35 mouse cellular contexts compared by ENCODE assay signal in the genomic region with DNA sequence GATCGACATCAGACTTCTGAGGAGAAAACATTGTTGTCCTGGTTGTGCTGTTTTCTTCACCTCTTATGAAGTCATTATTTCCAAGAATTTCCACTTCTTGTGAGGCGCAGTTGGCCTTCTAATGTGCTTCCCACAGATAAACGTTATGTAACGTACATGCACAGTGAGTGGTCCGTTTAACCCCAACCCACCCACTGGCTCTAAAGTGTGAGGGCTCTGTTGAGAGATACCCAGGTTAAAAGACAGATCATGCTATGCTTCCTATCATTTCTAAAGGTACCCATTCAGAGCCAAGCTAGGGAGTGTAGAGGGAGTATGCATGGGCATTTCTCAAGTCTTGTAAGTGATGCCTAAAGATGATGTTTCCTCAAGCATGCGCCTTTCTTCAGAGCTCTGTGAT.
"Had no signal": no experiment of that assay in that cellular context is flagged by ENCODE, and none has a peak within 500 bp of the region (broad histone marks: within the 10 kb centered on the region; RNA-seq: fewer than 3 reads in every experiment).

No protein-coding gene starts in this region.

- H3K27me3 ChIP-seq: heart, embryonic 12.5 days; heart, embryonic 13.5 days; heart, embryonic 15.5 days; hindbrain, embryonic 12.5 days; hindbrain, embryonic 13.5 days; hindbrain, embryonic 15.5 days; intestine, embryonic 15.5 days; kidney, embryonic 15.5 days had no signal

- H3K27ac ChIP-seq: heart, adult 2 months; heart, embryonic 10.5 days; heart, embryonic 13.5 days; heart, embryonic 15.5 days; hindbrain, embryonic 10.5 days; hindbrain, embryonic 12.5 days; hindbrain, embryonic 13.5 days; hindbrain, embryonic 14.5 days; hindbrain, embryonic 15.5 days; hindbrain, postnatal 0 days; intestine, embryonic 15.5 days; kidney, embryonic 15.5 days; kidney, postnatal 0 days; layer of hippocampus, adult 2 months had no signal

- H3K9me3 ChIP-seq: heart, embryonic 10.5 days; heart, embryonic 12.5 days; heart, embryonic 13.5 days; heart, embryonic 15.5 days; hindbrain, embryonic 10.5 days; hindbrain, embryonic 12.5 days; hindbrain, embryonic 13.5 days; hindbrain, embryonic 15.5 days; intestine, embryonic 15.5 days; kidney, embryonic 15.5 days had no signal

- DNase-seq: heart, adult 2 months; heart, postnatal 10 days; heart, postnatal 14 days; heart, postnatal 36 days; heart, postnatal 4 days; kidney, adult 11 months; kidney, adult 18-20 months; kidney, adult 2 months; kidney, adult 8-10 months; kidney, adult 9 months; kidney, postnatal 10 days; kidney, postnatal 14 days; kidney, postnatal 25 days; kidney, postnatal 36 days; kidney, postnatal 4 days; layer of hippocampus, adult 9-11 months had no signal

- H3K4me3 ChIP-seq: heart, adult 2 months; heart, embryonic 10.5 days; heart, embryonic 12.5 days; heart, embryonic 13.5 days; heart, embryonic 15.5 days; hindbrain, embryonic 10.5 days; hindbrain, embryonic 12.5 days; hindbrain, embryonic 13.5 days; hindbrain, embryonic 15.5 days; intestine, embryonic 15.5 days; kidney, embryonic 15.5 days; layer of hippocampus, adult 2 months had no signal

- H3K9ac ChIP-seq: heart, embryonic 12.5 days; heart, embryonic 13.5 days; heart, embryonic 15.5 days; hindbrain, embryonic 12.5 days; hindbrain, embryonic 13.5 days; hindbrain, embryonic 14.5 days; hindbrain, embryonic 15.5 days; intestine, embryonic 15.5 days; kidney, embryonic 15.5 days had no signal

- H3K36me3 ChIP-seq: heart, embryonic 10.5 days; heart, embryonic 12.5 days; heart, embryonic 13.5 days; heart, embryonic 15.5 days; hindbrain, embryonic 10.5 days; hindbrain, embryonic 12.5 days; hindbrain, embryonic 13.5 days; hindbrain, embryonic 15.5 days; intestine, embryonic 15.5 days; kidney, embryonic 15.5 days had no signal

- H3K4me2 ChIP-seq: heart, embryonic 11.5 days; heart, embryonic 12.5 days; heart, embryonic 13.5 days; heart, embryonic 15.5 days; hindbrain, embryonic 12.5 days; hindbrain, embryonic 13.5 days; hindbrain, embryonic 14.5 days; hindbrain, embryonic 15.5 days; intestine, embryonic 15.5 days; kidney, embryonic 15.5 days had no signal

- ATAC-seq: hindbrain, embryonic 16.5 days; hindbrain, postnatal 0 days; inflammation-experienced regulatory T-cells, adult 6 months; intestine, embryonic 15.5 days; intestine, embryonic 16.5 days; intestine, postnatal 0 days had no signal

- H3K4me1 ChIP-seq: heart, embryonic 10.5 days; heart, embryonic 12.5 days; heart, embryonic 13.5 days; heart, embryonic 15.5 days; hindbrain, embryonic 10.5 days; hindbrain, embryonic 12.5 days; hindbrain, embryonic 13.5 days; hindbrain, embryonic 15.5 days; intestine, embryonic 15.5 days; kidney, embryonic 15.5 days had no signal
